Mouse (Mus musculus) G1E (cell line): ENCODE results near the gene Cisd1. TPM values are rescaled to one million over a fixed set of nuclear protein-coding genes. Genes with fewer than 3 reads are reported as not detected.

ENCODE experiments used
- ATAC-seq: 2 replicates; pipeline ENCODE4 v1.8.0; 2016; ENCODE audit warnings: mild to moderate bottlenecking; ENCODE audit not compliant: insufficient number of reproducible peaks, poor library complexity, low FRiP score, severe bottlenecking; ENCODE audit errors: extremely low read depth
- DNase-seq: peaks from one replicate; pipeline ENCODE4 v3.0.0; 2012; ENCODE audit warnings: low spot score
- H3K27me3 ChIP-seq: 2 replicates; pipeline ENCODE4 v1.6.1; 2012; ENCODE audit warnings: mild to moderate bottlenecking, low read length, inconsistent platforms; ENCODE audit not compliant: insufficient read depth
- H3K36me3 ChIP-seq: replicated peaks from 2 replicates; pipeline ENCODE3; 2012; ENCODE audit warnings: mild to moderate bottlenecking, inconsistent platforms
- H3K4me1 ChIP-seq: 2 replicates; pipeline ENCODE4 v1.6.1; 2012; ENCODE audit warnings: low read depth, low read length, inconsistent platforms, mixed read lengths; ENCODE audit not compliant: insufficient read depth
- H3K4me3 ChIP-seq: 2 replicates; pipeline ENCODE4 v1.5.1; 2012; ENCODE audit warnings: low read depth, mild to moderate bottlenecking, inconsistent platforms, low read length, moderate library complexity, mixed read lengths
- H3K9me3 ChIP-seq: replicated peaks from 2 replicates; pipeline ENCODE4 v1.6.1; 2012; ENCODE audit warnings: inconsistent platforms
- CTCF ChIP-seq: IDR thresholded peaks from 2 replicates; pipeline ENCODE4 v1.5.1; 2012; ENCODE audit warnings: low read depth, low read length, inconsistent platforms, mixed read lengths
- GATA1 ChIP-seq: IDR thresholded peaks from 2 replicates; pipeline ENCODE4 v1.6.1; 2012; ENCODE audit warnings: borderline replicate concordance, low read length, inconsistent platforms, mixed read lengths
- GATA2 ChIP-seq: IDR thresholded peaks from 2 replicates; pipeline ENCODE4 v1.6.1; 2012; ENCODE audit warnings: low read depth, low read length, inconsistent platforms, borderline replicate concordance
- POLR2AphosphoS5 ChIP-seq: IDR thresholded peaks from 2 replicates; pipeline ENCODE4 v1.6.1; 2012; ENCODE audit warnings: low read depth, low read length, inconsistent platforms; ENCODE audit not compliant: insufficient replicate concordance
- TAL1 ChIP-seq: conservative IDR thresholded peaks from 2 replicates; pipeline ENCODE4 v1.6.1; 2012; ENCODE audit warnings: low read depth, low read length, inconsistent platforms, mixed read lengths
- polyA plus RNA-seq: library from polyadenylated mRNA; stranded (reverse); fragments of >175 nt; gene quantifications from 2 replicates; pipeline ENCODE4 v1.2.3, GENCODE M21; 2012
- total RNA-seq, 2 experiments: library from RNA; stranded (forward) in 1 of 2; stranded (reverse) in 1 of 2; fragments of 200-1000 nt in 1 of 2; fragments of >200 nt in 1 of 2; fragmentation: Nextera tagmentation in 1 of 2; gene quantifications; 2 replicates each; pipeline ENCODE4 v1.2.3; 2014 to 2017

The Cisd1 gene
- total and polyA plus RNA-seq, 3 experiments: 22.4 to 33.1 (median 30.0) TPM

DNA sequence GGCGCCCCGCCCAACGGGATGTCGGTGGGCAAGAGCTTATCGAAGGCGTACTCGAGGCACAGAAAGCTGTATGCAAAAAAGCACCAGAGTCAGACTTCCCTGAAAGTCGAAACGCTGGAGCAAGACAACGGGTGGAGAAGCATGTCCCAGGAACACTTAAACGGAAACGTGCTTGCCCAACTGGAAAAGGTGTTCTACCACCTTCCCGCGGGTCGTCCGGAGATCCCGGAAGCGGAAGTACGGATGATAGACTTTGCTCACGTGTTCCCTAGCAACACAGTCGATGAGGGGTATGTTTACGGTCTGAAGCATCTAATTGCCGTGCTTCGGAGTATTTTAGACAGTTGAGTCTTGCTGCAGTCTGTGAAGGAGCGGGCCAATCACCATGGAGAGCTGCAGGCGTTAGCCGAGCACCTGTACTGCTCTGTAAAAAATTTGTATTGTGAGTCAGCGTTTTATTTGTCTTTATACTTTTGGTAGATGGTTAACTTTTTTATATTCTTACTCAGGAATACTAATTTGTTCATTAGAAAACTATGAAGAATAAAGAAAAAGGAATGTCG, 36.8 kb upstream of the Cisd1 start:
- DNase-seq (no peak), ATAC-seq (no peak)
- Histone ChIP-seq H3K4me1 (no peaks in the 10 kb centered on the region), H3K4me3 (no peak overlapping the region), H3K27me3 (no peaks in the 10 kb centered on the region), H3K36me3 (peaks cover 71% of the 10 kb centered on the region), H3K9me3 (no peaks in the 10 kb centered on the region)
- TF ChIP-seq GATA1 (no peak), POLR2AphosphoS5 (no peak), GATA2 (no peak), TAL1 (no peak), CTCF (no peak)

DNA sequence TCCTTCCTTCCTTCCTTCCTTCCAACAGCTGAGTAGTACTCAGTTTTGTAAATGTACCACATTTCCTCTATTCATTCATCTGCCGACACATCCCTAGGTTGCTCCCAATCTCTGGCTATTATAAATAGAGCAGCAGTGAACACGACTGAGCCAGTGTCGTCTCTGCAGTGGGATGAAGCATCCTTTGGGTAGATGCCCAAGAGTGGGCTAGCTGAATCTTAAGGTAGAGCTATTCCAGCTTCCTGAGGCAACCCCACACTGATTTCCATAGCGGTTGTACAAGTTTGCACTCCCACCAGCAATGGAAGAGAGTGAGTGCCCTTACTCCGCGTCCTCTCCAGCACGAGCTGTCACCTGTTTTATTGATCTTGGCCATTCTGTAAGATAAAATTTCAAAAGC, 35.7 kb upstream of the Cisd1 start:
- no peaks in the 10 kb centered on the region for H3K9me3 ChIP-seq
- H3K27me3 ChIP-seq: no peaks in the 10 kb centered on the region
- ATAC-seq: no peak
- H3K4me1 ChIP-seq: no peaks in the 10 kb centered on the region
- TF ChIP-seq POLR2AphosphoS5 (no peak), TAL1 (no peak), GATA1 (no peak), GATA2 (no peak), CTCF (no peak)
- DNase-seq: no peak
- peaks cover 81% of the 10 kb centered on the region for H3K36me3 ChIP-seq
- H3K4me3 ChIP-seq: no peak overlapping the region

DNA sequence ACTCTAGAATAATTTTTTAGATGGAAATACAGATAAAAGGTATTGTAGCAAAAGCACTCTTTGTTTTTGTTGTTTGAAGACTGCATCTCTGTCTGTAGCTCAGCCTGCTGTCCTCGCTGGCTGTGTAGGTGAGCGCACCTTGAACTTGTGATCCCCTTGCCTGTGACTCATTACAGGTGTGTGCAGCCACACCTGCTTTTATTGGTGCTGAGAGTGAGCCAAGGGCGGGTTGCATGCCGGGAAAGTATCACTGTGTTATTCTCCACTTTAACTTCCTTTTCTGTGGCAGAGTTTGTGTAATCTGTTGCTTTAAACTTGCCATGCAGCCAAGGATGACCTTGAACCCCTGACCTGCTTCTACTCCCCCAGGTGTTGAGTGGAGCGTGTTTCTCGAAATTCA, 31.3 kb upstream of the Cisd1 start:
- no peak for TF ChIP-seq CTCF
- TF ChIP-seq GATA2: no peak
- no peak for TF ChIP-seq TAL1
- TF ChIP-seq POLR2AphosphoS5: no peak
- no peak for TF ChIP-seq GATA1
- no peaks in the 10 kb centered on the region for H3K4me1 ChIP-seq
- ATAC-seq: no peak
- H3K9me3 ChIP-seq: no peaks in the 10 kb centered on the region
- H3K27me3 ChIP-seq: no peaks in the 10 kb centered on the region
- H3K36me3 ChIP-seq: peaks cover 85% of the 10 kb centered on the region
- no peak for DNase-seq
- no peak overlapping the region for H3K4me3 ChIP-seq

- Histone ChIP-seq H3K4me3 (no peak overlapping the region), H3K4me1 (no peaks in the 10 kb centered on the region), H3K36me3 (peaks cover 85% of the 10 kb centered on the region), H3K9me3 (no peaks in the 10 kb centered on the region), H3K27me3 (no peaks in the 10 kb centered on the region)
- DNase-seq: no peak
- TF ChIP-seq GATA2: no peak
- TF ChIP-seq CTCF: no peak
- no peak for TF ChIP-seq POLR2AphosphoS5
- no peak for TF ChIP-seq TAL1
- no peak for TF ChIP-seq GATA1
- 0 out of 2 replicates have a peak, but pooled peaks have one; percentile 22 for ATAC-seq
Observed at GRCm38 (mm10) chr10:71373706-71374105, 29.0 kb upstream of the Cisd1 start.

GRCm38 (mm10) chr10:71371881-71372280, 27.1 kb upstream of the Cisd1 start:
- no peak overlapping the region for H3K4me3 ChIP-seq
- DNase-seq (no peak), ATAC-seq (no peak)
- no peaks in the 10 kb centered on the region for H3K27me3 ChIP-seq
- TF ChIP-seq GATA1: no peak
- peaks cover 6% of the 10 kb centered on the region; the same call in 1 of the 2 replicates for H3K4me1 ChIP-seq
- H3K36me3 ChIP-seq: peaks cover 90% of the 10 kb centered on the region
- no peaks in the 10 kb centered on the region for H3K9me3 ChIP-seq

DNA sequence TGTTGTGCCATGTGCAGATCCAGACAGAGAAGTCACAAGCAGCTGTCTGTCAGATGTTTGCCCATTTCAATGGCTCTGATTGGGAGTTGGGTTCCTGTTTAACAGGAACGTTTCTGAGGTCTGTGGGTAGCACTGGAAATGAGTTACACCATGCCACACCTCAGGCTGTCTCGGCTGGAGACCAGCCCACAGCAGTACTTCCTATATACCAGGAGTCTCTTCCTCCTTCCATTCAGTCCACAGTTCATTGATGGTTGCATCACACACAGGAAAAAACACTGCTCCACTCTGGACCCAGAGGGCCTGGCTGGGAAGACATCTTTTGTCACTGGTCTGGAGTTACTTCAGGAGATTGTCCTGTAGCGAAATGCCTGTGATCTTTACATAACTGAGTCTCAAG, 24.7 kb upstream of the Cisd1 start:
- Histone ChIP-seq H3K4me1 (peaks cover 6% of the 10 kb centered on the region; the same call in 1 of the 2 replicates), H3K36me3 (peaks cover 95% of the 10 kb centered on the region), H3K27me3 (no peaks in the 10 kb centered on the region), H3K9me3 (no peaks in the 10 kb centered on the region), H3K4me3 (no peak overlapping the region)
- ATAC-seq (no peak), DNase-seq (no peak)
- TF ChIP-seq TAL1: no peak
- TF ChIP-seq POLR2AphosphoS5: no peak
- TF ChIP-seq GATA1: no peak
- TF ChIP-seq GATA2: no peak
- TF ChIP-seq CTCF: no peak
